Mouse (Mus musculus) heart, adult 2 months (tissue): ENCODE data around the gene Olfr412. TPM values are rescaled to one million over a fixed set of nuclear protein-coding genes. Genes with fewer than 3 reads are reported as not detected.

Experiments
- DNase-seq, 2 experiments: peaks; one replicate each; pipeline ENCODE4 v3.0.0; 2021
- H3K27ac ChIP-seq: fragments of 200-600 bp; 2 replicates; pipeline ENCODE4 v1.8.1; 2022
- H3K27me3 ChIP-seq: fragments of 200-500 bp; 2 replicates; pipeline ENCODE4 v1.6.1; 2012; ENCODE audit warnings: mild to moderate bottlenecking, low read length, inconsistent platforms, mixed read lengths; ENCODE audit not compliant: control insufficient read depth, insufficient read depth
- H3K36me3 ChIP-seq: fragments of 200-500 bp; 2 replicates; pipeline ENCODE4 v1.6.1; 2012; ENCODE audit warnings: low read length, inconsistent platforms; ENCODE audit not compliant: control insufficient read depth, insufficient read depth
- H3K4me1 ChIP-seq: fragments of 200-500 bp; 2 replicates; pipeline ENCODE4 v1.6.1; 2011; ENCODE audit warnings: low read length; ENCODE audit not compliant: control insufficient read depth, insufficient read depth
- H3K4me3 ChIP-seq: fragments of 200-600 bp; 2 replicates; pipeline ENCODE4 v1.8.1; 2022
- H3K79me2 ChIP-seq: fragments of 200-500 bp; replicated peaks from 2 replicates; pipeline ENCODE4 v1.6.1; 2012; ENCODE audit warnings: mild to moderate bottlenecking, inconsistent platforms, low read length, moderate library complexity, mixed read lengths; ENCODE audit not compliant: control insufficient read depth, insufficient read depth
- H3K9ac ChIP-seq: fragments of 200-500 bp; 2 replicates; pipeline ENCODE4 v1.6.1; 2012; ENCODE audit warnings: low read depth, mild to moderate bottlenecking, control low read depth, inconsistent platforms, low read length, mixed read lengths
- CTCF ChIP-seq: fragments of 200-600 bp; IDR thresholded peaks from 2 replicates; pipeline ENCODE4 v1.8.1; 2022; ENCODE audit warnings: antibody characterized with exemption, mild to moderate bottlenecking, moderate library complexity
- EP300 ChIP-seq: fragments of 200-500 bp; IDR thresholded peaks from 2 replicates; pipeline ENCODE4 v1.6.1; 2011; ENCODE audit warnings: low read depth, low read length, control low read depth; ENCODE audit not compliant: insufficient read depth
- POLR2A ChIP-seq: fragments of 200-500 bp; IDR thresholded peaks from 2 replicates; pipeline ENCODE4 v1.6.1; 2011; ENCODE audit warnings: mild to moderate bottlenecking, low read depth, low read length, control low read depth; ENCODE audit not compliant: insufficient read depth
- WGBS: fragments of 180-500 bp; shearing (Covaris S2); methylation state at CpG from one replicate; pipeline ENCODE4 v1.1.7; 2018; 5-methylcytosine and 5-hydroxymethylcytosine counted together
- intact Hi-C: fragments of 180-260 bp; cut with DNase I; formaldehyde crosslinking; loops from one replicate; pipeline ENCODE4 v1.15.1; 2025
- polyA plus RNA-seq: library from polyadenylated mRNA; depleted of rRNA; stranded (reverse); fragments of >200 nt; gene quantifications from 2 replicates; pipeline ENCODE4 v1.2.3, GENCODE M21; 2012
- total RNA-seq, 2 experiments: library from RNA; stranded (reverse); gene quantifications; 2 replicates each; pipeline ENCODE4 v1.2.3; 2021

Olfr412 gene
- total and polyA plus RNA-seq, 3 experiments: not detected

DNA sequence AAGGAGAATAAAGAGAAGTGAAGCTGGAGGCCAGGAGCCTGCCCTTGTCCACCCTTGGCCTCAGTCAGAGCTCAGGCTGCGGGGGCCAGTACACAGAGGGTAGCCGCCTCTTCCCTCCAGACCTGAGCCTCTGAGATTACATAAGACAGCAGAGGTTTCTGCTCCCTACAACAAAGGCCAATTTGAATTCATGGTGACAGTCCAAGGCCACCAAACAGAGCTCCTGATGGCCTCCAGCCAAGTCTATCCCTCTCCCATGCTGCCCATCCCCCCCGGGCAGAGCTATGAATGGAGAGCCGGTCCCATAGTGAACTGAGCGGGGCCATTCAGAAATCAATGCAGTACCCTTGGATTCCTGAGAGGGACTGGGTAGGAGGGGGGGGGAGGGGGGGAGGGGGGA is 31.6 kb downstream of the Olfr412 start:
- peak in 1 of 2 experiments; percentile 19 for DNase-seq
- H3K27ac ChIP-seq: no peak overlapping the region
- WGBS: 70% methylated on average over 5 of the region's 5 CpGs

DNA sequence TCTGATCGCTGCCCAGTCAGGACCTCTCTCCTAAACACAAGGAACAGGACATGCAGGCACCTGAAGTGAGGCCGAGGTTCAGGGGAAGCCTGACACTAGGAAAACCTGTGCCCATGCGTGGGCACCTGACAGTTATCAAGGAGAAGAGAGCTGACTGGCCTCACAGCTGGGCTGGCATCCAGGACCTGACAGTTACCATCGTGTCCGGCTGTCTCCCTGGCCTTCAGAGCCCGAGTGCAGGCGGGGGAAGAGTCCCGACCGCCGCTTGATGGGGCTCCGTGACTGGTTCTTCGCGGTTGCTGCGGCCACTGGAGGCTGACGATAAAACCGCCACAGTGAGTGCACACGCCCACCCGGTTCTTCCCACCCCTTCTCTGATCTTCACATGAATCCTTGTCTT is 33.7 kb downstream of the Olfr412 start:
- intact Hi-C loops: no loop called here
- WGBS: 68% methylated on average over 18 of the region's 18 CpGs

More for the DNA sequence above, 31.6 kb downstream of the Olfr412 start:
- Histone ChIP-seq H3K79me2 (no peaks in the 10 kb centered on the region), H3K36me3 (no peaks in the 10 kb centered on the region), H3K9ac (no peak overlapping the region), H3K4me3 (no peak overlapping the region), H3K27me3 (no peaks in the 10 kb centered on the region), H3K4me1 (no peaks in the 10 kb centered on the region)
- intact Hi-C loops: no loop called here
- TF ChIP-seq CTCF: no peak
- no peak for TF ChIP-seq POLR2A
- no peak for TF ChIP-seq EP300

DNA sequence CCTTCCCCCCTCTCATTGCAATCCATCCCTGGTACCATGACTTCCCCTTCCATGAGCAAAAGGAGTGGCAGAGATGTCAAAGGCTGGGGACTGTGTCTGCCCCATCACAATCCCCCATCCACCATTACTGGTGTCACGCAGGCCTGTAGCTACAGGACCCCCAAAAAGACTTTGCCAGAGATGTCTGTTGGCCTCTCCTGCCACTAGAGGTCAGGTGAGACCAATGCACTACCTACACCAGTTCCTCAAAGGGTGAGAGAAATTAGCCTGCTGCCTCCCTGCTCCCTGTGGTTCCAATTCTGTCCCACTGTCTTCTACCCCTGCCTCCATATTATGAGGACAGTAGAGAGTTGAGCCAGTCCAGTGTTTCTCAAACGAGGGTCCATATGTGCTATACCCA is 40.3 kb downstream of the Olfr412 start:
- Histone ChIP-seq H3K4me3 (no peak overlapping the region), H3K27me3 (no peaks in the 10 kb centered on the region), H3K36me3 (no peaks in the 10 kb centered on the region), H3K9ac (no peak overlapping the region), H3K4me1 (no peaks in the 10 kb centered on the region), H3K79me2 (no peaks in the 10 kb centered on the region), H3K27ac (no peak overlapping the region)
- no peak for DNase-seq
- intact Hi-C loops: loop anchor here (5.0 kb wide), 3 partner anchors 65 to 145 kb away; no protein-coding TSS in a partner anchor
- 52% methylated on average over 2 of the region's 2 CpGs for WGBS
- TF ChIP-seq CTCF (peak; percentile 67), EP300 (no peak), POLR2A (no peak)

More for the DNA sequence above, 33.7 kb downstream of the Olfr412 start:
- DNase-seq: peak in 1 of 2 experiments; percentile 26
- H3K9ac ChIP-seq: no peak overlapping the region
- H3K27ac ChIP-seq: no peak overlapping the region
- H3K36me3 ChIP-seq: no peaks in the 10 kb centered on the region
- H3K4me1 ChIP-seq: no peaks in the 10 kb centered on the region
- no peak overlapping the region for H3K4me3 ChIP-seq
- TF ChIP-seq CTCF (no peak), EP300 (no peak), POLR2A (no peak)
- H3K27me3 ChIP-seq: no peaks in the 10 kb centered on the region
- H3K79me2 ChIP-seq: no peaks in the 10 kb centered on the region

DNA sequence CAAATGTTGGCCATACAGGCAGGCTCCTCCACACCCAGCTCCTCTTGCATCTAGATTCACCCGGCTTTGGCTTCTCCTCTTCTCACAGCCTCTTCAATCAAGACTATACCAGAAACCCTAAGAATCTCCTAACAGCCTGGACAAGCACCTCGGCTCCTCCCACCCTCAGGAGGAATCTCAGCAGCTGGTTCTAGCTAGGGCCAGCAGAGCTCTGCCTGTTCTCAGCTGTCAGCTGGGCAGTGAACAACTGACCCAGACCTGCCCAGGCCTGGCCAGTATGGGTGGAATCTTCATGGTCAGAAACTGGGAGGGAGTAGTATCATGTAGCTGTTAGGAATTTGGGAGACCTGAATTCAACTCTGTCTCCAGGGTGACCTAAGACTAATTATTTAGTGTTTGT is 42.3 kb downstream of the Olfr412 start:
- H3K27me3 ChIP-seq: no peaks in the 10 kb centered on the region
- peak in 1 of 2 experiments; percentile 37 for DNase-seq
- TF ChIP-seq POLR2A (no peak), CTCF (no peak), EP300 (no peak)
- 54% methylated on average over 2 of the region's 2 CpGs for WGBS
- intact Hi-C loops: loop anchor here (5.0 kb wide), 3 partner anchors 63 to 143 kb away; no protein-coding TSS in a partner anchor
- no peak overlapping the region for H3K4me3 ChIP-seq
- H3K4me1 ChIP-seq: peaks cover 3% of the 10 kb centered on the region; the same call in 1 of the 2 replicates
- no peak overlapping the region for H3K9ac ChIP-seq
- no peak overlapping the region; the same call in 1 of the 2 replicates for H3K27ac ChIP-seq
- no peaks in the 10 kb centered on the region for H3K36me3 ChIP-seq
- no peaks in the 10 kb centered on the region for H3K79me2 ChIP-seq

DNA sequence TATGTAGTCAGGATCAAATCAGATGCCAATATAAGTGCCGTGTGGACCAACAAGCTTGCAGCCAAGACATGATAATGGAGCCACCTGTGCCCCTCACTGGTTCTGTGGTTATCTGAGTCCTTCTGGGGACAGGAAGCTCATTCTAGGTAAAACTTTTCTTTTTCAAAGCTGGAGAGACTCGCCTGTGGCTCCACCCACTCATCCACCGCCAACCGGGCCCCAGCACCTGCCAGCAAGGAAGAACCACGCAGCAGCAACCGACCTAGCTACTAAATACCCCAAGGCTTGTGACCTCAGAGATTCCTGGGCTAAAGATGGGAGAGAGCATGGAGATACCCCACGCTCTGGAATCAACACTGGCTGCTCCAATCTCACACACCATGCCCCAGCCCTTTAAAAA is 43.3 kb downstream of the Olfr412 start:
- no peak for DNase-seq
- no peak overlapping the region for H3K9ac ChIP-seq
- H3K79me2 ChIP-seq: no peaks in the 10 kb centered on the region
- no peak for TF ChIP-seq CTCF
- no peak for TF ChIP-seq EP300
- TF ChIP-seq POLR2A: no peak
- no peak overlapping the region for H3K4me3 ChIP-seq
- no peak overlapping the region for H3K27ac ChIP-seq
- no peaks in the 10 kb centered on the region; the same call in 1 of the 2 replicates for H3K36me3 ChIP-seq
- H3K27me3 ChIP-seq: no peaks in the 10 kb centered on the region
- H3K4me1 ChIP-seq: peaks cover 8% of the 10 kb centered on the region
- WGBS: 69% methylated on average over 7 of the region's 7 CpGs
- intact Hi-C loops: no loop called here

DNA sequence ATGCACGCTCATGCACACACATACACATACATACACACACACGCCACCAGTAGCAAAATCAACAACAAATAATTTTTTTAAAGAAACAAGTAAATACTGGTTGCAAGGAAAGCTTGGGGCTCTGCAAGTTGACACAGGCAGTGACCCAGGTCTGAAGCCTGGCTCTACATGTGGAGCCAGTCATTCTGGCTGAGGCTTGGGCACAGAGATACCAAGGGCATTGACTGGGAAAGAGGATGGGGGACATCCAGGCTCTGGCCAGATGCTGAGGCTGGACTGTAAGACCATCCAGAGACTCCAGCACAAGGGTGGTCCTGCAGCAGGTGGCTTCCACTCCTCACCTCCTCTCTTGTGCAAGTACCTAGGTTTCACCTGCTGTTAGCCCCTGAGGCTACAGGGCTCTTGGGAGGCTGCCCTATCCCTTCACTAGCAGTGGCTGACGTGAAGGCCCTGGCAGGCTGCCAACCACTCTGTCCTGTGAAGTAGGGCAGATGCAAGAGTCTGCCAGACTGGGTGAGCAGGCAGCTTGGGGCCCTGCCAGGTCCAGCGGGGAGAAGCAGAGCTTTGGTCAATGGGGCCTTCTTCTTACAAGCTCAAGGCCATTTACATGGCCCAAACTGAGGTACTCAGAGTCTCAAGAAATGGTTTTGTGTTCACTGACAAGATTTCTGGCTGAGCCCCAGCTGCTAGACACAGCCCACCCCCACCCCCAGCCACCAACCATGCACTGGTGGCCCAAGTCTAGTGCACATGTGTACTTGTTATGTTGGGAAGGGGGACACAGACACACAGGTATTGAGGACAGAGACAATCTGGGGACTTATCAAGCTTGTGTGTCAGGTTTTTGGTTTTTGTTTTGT is 46.9 kb downstream of the Olfr412 start:
- H3K9ac ChIP-seq: no peak overlapping the region

More for the DNA sequence above, 46.9 kb downstream of the Olfr412 start:
- intact Hi-C loops: no loop called here
- DNase-seq: peak; percentile 84 to 91
- peak; percentile 67; the same call in 1 of the 2 replicates for TF ChIP-seq EP300
- no peak for TF ChIP-seq POLR2A
- Histone ChIP-seq H3K36me3 (no peaks in the 10 kb centered on the region; the same call in 1 of the 2 replicates), H3K27me3 (no peaks in the 10 kb centered on the region), H3K4me3 (no peak overlapping the region), H3K79me2 (no peaks in the 10 kb centered on the region), H3K27ac (peak overlapping the region; percentile 51), H3K4me1 (peaks cover 12% of the 10 kb centered on the region)
- 52% methylated on average over 4 of the region's 4 CpGs for WGBS
